Mouse (Mus musculus): ENCODE measurements around the gene Slc26a10. TPM values are rescaled to one million over a fixed set of nuclear protein-coding genes. Genes with fewer than 3 reads are reported as not detected.

Gene Slc26a10
- polyA plus RNA-seq, 1 experiment: 1.0 TPM

GRCm38 (mm10) chr10:127125210-127126001, 55.0 kb downstream of the Slc26a10 start:
- no peaks in the 10 kb centered on the region; the same call in 1 of the 2 replicates for H3K4me1 ChIP-seq (ENCODE audit: control insufficient read depth, insufficient read depth, insufficient read length, low read length)
- no peak overlapping the region for H3K4me3 ChIP-seq (ENCODE audit: insufficient read depth, low read depth, low read length)

GRCm38 (mm10) chr10:127123436-127123805, 57.0 kb downstream of the Slc26a10 start:
- Histone ChIP-seq H3K4me3 (ENCODE audit: insufficient read depth, low read depth, low read length) (peak overlapping the region; percentile 55), H3K27ac (replicated peaks; ENCODE audit: low read depth, low read length) (no peak overlapping the region)

More at GRCm38 (mm10) chr10:127125210-127126001, 55.0 kb downstream of the Slc26a10 start:
- H3K27ac ChIP-seq (replicated peaks; ENCODE audit: low read depth, low read length): no peak overlapping the region

GRCm38 (mm10) chr10:127122784-127123435, 57.5 kb downstream of the Slc26a10 start:
- Histone ChIP-seq H3K27ac (replicated peaks; ENCODE audit: low read depth, low read length) (no peak overlapping the region), H3K4me3 (ENCODE audit: insufficient read depth, low read depth, low read length) (peak overlapping the region; percentile 55), H3K4me1 (ENCODE audit: control insufficient read depth, insufficient read depth, insufficient read length, low read length) (no peaks in the 10 kb centered on the region; the same call in 1 of the 2 replicates)

More at GRCm38 (mm10) chr10:127123436-127123805, 57.0 kb downstream of the Slc26a10 start:
- no peaks in the 10 kb centered on the region; the same call in 1 of the 2 replicates for H3K4me1 ChIP-seq (ENCODE audit: control insufficient read depth, insufficient read depth, insufficient read length, low read length)

- H3K4me3 ChIP-seq (ENCODE audit: insufficient read depth, low read depth, low read length): no peak overlapping the region
- no peak overlapping the region for H3K27ac ChIP-seq (replicated peaks; ENCODE audit: low read depth, low read length)
Observed at GRCm38 (mm10) chr10:127122018-127122417, 58.4 kb downstream of the Slc26a10 start.

More at GRCm38 (mm10) chr10:127122018-127122417, 58.4 kb downstream of the Slc26a10 start:
- H3K4me1 ChIP-seq (ENCODE audit: control insufficient read depth, insufficient read depth, insufficient read length, low read length): no peaks in the 10 kb centered on the region; the same call in 1 of the 2 replicates

Other genes starting within 250 kb of the Slc26a10 start
- 42.7 and 48.6 TPM in 2 replicates for gene Ctdsp2, start 201.9 kb downstream of the Slc26a10 start, polyA plus RNA-seq (2012; ENCODE audit: insufficient read depth, insufficient read length, missing spikeins)
- gene Avil, start 179.9 kb downstream of the Slc26a10 start, polyA plus RNA-seq (2012; ENCODE audit: insufficient read depth, insufficient read length, missing spikeins): not detected in 2 replicates
- gene Tsfm, start 149.8 kb downstream of the Slc26a10 start, polyA plus RNA-seq (2012; ENCODE audit: insufficient read depth, insufficient read length, missing spikeins): 67.3 and 73.2 TPM in 2 replicates
- gene Mettl1, start 139.2 kb downstream of the Slc26a10 start, polyA plus RNA-seq (2012; ENCODE audit: insufficient read depth, insufficient read length, missing spikeins): 6.0 and 10.4 TPM in 2 replicates
- not detected in 2 replicates for gene Eef1akmt3, start 139.1 kb downstream of the Slc26a10 start, polyA plus RNA-seq (2012; ENCODE audit: insufficient read depth, insufficient read length, missing spikeins)
- gene Cyp27b1, start 132.4 kb downstream of the Slc26a10 start, polyA plus RNA-seq (2012; ENCODE audit: insufficient read depth, insufficient read length, missing spikeins): not detected in 2 replicates
- 0.63 and 0.79 TPM in 2 replicates for gene March9, start 120.5 kb downstream of the Slc26a10 start, polyA plus RNA-seq (2012; ENCODE audit: insufficient read depth, insufficient read length, missing spikeins)
- gene Cdk4, start 117.1 kb downstream of the Slc26a10 start, polyA plus RNA-seq (2012; ENCODE audit: insufficient read depth, insufficient read length, missing spikeins): 76.7 and 92.9 TPM in 2 replicates
- 56.7 and 71.6 TPM in 2 replicates for gene Tspan31, start 110.4 kb downstream of the Slc26a10 start, polyA plus RNA-seq (2012; ENCODE audit: insufficient read depth, insufficient read length, missing spikeins)
- 0.48 and 1.5 TPM in 2 replicates for gene Agap2, start 105.4 kb downstream of the Slc26a10 start, polyA plus RNA-seq (2012; ENCODE audit: insufficient read depth, insufficient read length, missing spikeins)
- gene Os9, start 59.5 kb downstream of the Slc26a10 start, polyA plus RNA-seq (2012; ENCODE audit: insufficient read depth, insufficient read length, missing spikeins): 35.8 and 42.4 TPM in 2 replicates
- 0.95 and 1.8 TPM in 2 replicates for gene B4galnt1, start 15.4 kb downstream of the Slc26a10 start, polyA plus RNA-seq (2012; ENCODE audit: insufficient read depth, insufficient read length, missing spikeins)
- 2.0 and 4.0 TPM in 2 replicates for gene Arhgef25, start 9.4 kb upstream of the Slc26a10 start, polyA plus RNA-seq (2012; ENCODE audit: insufficient read depth, insufficient read length, missing spikeins)
- gene Dtx3, start 15.1 kb upstream of the Slc26a10 start, polyA plus RNA-seq (2012; ENCODE audit: insufficient read depth, insufficient read length, missing spikeins): 5.0 and 5.8 TPM in 2 replicates
- 15.4 and 18.5 TPM in 2 replicates for gene Pip4k2c, start 30.9 kb upstream of the Slc26a10 start, polyA plus RNA-seq (2012; ENCODE audit: insufficient read depth, insufficient read length, missing spikeins)
- gene Kif5a, start 82.7 kb upstream of the Slc26a10 start, polyA plus RNA-seq (2012; ENCODE audit: insufficient read depth, insufficient read length, missing spikeins): 0.99 and 2.2 TPM in 2 replicates
- gene Dctn2, start 85.7 kb upstream of the Slc26a10 start, polyA plus RNA-seq (2012; ENCODE audit: insufficient read depth, insufficient read length, missing spikeins): 100 and 102 TPM in 2 replicates
- gene Mbd6, start 108.4 kb upstream of the Slc26a10 start, polyA plus RNA-seq (2012; ENCODE audit: insufficient read depth, insufficient read length, missing spikeins): 15.9 and 18.4 TPM in 2 replicates
- gene Mars, start 131.1 kb upstream of the Slc26a10 start, polyA plus RNA-seq (2012; ENCODE audit: insufficient read depth, insufficient read length, missing spikeins): 51.3 and 67.4 TPM in 2 replicates
- gene Arhgap9, start 141.3 kb upstream of the Slc26a10 start, polyA plus RNA-seq (2012; ENCODE audit: insufficient read depth, insufficient read length, missing spikeins): 0.87 and 1.9 TPM in 2 replicates
- 0.79 TPM in 1 of 2 replicates, not detected in the other for gene Gli1, start 161.3 kb upstream of the Slc26a10 start, polyA plus RNA-seq (2012; ENCODE audit: insufficient read depth, insufficient read length, missing spikeins)
- gene Inhbe, start 173.8 kb upstream of the Slc26a10 start, polyA plus RNA-seq (2012; ENCODE audit: insufficient read depth, insufficient read length, missing spikeins): not detected in 2 replicates
- not detected in 2 replicates for gene Inhbc, start 189.8 kb upstream of the Slc26a10 start, polyA plus RNA-seq (2012; ENCODE audit: insufficient read depth, insufficient read length, missing spikeins)
- gene R3hdm2, start 199.7 kb upstream of the Slc26a10 start, polyA plus RNA-seq (2012; ENCODE audit: insufficient read depth, insufficient read length, missing spikeins): 70.7 and 78.5 TPM in 2 replicates